Mouse (Mus musculus) heart, postnatal 10 days (tissue): ENCODE data around the gene Fkbpl. TPM values are rescaled to one million over a fixed set of nuclear protein-coding genes. Genes with fewer than 3 reads are reported as not detected.

Source experiments
- DNase-seq, 2 experiments: peaks; one replicate each; pipeline ENCODE4 v3.0.0; 2021
- intact Hi-C: fragments of 180-260 bp; cut with DNase I; formaldehyde crosslinking; loops from one replicate; pipeline ENCODE4 v1.15.1; 2025
- total RNA-seq, 2 experiments: library from RNA; stranded (reverse); gene quantifications; 2 replicates each; pipeline ENCODE4 v1.2.3; 2021

Fkbpl gene
- total RNA-seq, 2 experiments from 2014 or later: 8.5 to 9.9 TPM

GRCm38 (mm10) chr17:34659897-34660214 lies 15.3 kb downstream of the Fkbpl start:
- intact Hi-C loops: loop anchor here (2.0 kb wide), 1 partner anchor 25 kb away; no protein-coding TSS in a partner anchor
- DNase-seq: no peak

GRCm38 (mm10) chr17:34660259-34660820 lies 15.8 kb downstream of the Fkbpl start:
- intact Hi-C loops: loop anchor here (2.0 kb wide), 1 partner anchor 24 kb away; no protein-coding TSS in a partner anchor
- DNase-seq: peak in 1 of 2 experiments; percentile 66

GRCm38 (mm10) chr17:34661121-34661591 lies 16.6 kb downstream of the Fkbpl start:
- DNase-seq: peak; percentile 68 to 77
- intact Hi-C loops: loop anchor here (2.0 kb wide), 1 partner anchor 24 kb away; no protein-coding TSS in a partner anchor

DNA sequence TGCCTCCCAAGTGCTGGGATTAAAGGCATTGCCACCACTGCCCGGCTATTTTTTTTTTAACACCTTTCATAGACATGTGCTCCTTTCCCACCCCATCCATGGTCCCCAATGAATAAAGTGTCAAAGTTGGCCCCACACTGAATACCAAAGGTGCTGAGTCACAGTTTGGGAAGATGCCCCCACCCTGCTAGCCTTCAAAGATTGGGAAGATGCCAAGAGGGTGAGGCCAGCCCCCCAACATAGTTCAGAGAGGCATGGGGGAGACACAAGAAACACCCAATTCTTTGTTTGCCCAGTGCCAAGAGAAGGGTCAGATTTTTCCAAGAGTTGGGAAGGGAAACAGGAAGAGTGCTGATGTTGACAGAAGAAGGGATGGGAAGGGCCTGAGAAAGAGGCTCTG lies 17.9 kb downstream of the Fkbpl start:
- intact Hi-C loops: no loop called here
- DNase-seq: no peak

- intact Hi-C loops: no loop called here
These were observed 18.4 kb downstream of the Fkbpl start for GRCm38 (mm10) chr17:34662978-34663377.

DNA sequence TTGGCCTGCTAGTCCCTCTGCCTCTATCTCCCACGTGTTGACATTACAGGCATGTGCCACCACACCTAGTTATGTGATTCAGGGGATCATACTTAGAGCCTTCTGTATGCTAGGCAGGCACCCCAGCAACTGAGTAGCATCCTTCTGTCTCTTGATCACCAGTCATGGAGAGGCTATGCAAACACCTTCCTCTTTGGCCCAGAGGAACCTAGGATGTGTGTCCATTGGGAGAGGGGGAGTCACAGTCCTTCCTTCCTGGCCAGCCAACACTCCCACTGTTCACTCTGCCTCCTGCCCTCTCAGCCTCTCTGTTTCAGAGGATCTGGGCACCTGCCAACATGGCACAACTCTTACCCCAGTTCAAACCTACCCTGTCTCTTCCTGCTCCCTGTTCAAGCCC lies 19.0 kb downstream of the Fkbpl start:
- intact Hi-C loops: no loop called here
- DNase-seq: no peak

More at GRCm38 (mm10) chr17:34662978-34663377, 18.4 kb downstream of the Fkbpl start:
- DNase-seq: no peak

- intact Hi-C loops: no loop called here
- DNase-seq: no peak
These were observed 19.9 kb downstream of the Fkbpl start for GRCm38 (mm10) chr17:34664472-34664871.

- intact Hi-C loops: no loop called here
- DNase-seq: no peak
These were observed 25.7 kb downstream of the Fkbpl start, which contains the start of gene Tnxb for GRCm38 (mm10) chr17:34670235-34670634. Gene Tnxb (plus strand): TSS chr17:34670535.

DNA sequence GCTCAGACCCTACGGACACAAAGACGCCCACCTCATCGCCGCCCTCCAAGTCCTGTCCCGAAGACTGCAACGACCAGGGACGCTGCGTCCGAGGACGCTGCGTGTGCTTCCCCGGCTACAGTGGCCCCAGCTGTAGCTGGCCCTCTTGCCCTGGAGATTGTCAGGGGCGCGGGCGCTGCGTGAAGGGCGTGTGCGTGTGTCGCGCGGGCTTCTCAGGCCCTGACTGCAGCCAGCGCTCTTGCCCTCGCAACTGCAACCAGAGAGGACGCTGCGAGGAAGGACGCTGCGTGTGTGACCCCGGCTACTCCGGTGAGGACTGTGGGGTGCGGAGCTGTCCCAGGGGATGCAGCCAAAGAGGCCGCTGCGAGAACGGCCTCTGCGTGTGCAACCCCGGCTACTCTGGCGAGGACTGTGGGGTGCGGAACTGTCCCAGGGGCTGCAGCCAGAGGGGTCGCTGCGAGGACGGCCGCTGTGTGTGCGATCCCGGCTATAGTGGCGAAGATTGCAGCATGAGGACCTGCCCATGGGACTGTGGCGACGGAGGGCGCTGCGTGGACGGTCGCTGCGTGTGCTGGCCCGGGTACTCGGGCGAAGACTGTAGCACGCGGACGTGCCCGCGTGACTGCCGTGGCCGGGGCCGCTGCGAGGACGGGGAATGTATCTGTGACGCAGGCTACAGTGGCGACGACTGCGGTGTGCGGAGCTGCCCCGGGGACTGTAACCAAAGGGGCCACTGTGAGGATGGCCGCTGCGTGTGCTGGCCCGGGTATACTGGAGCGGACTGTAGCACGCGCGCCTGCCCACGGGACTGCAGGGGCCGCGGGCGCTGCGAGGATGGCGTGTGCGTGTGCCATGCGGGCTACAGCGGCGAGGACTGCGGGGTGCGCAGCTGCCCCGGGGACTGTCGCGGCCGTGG lies 26.8 kb downstream of the Fkbpl start:
- DNase-seq: no peak
- intact Hi-C loops: no loop called here

DNA sequence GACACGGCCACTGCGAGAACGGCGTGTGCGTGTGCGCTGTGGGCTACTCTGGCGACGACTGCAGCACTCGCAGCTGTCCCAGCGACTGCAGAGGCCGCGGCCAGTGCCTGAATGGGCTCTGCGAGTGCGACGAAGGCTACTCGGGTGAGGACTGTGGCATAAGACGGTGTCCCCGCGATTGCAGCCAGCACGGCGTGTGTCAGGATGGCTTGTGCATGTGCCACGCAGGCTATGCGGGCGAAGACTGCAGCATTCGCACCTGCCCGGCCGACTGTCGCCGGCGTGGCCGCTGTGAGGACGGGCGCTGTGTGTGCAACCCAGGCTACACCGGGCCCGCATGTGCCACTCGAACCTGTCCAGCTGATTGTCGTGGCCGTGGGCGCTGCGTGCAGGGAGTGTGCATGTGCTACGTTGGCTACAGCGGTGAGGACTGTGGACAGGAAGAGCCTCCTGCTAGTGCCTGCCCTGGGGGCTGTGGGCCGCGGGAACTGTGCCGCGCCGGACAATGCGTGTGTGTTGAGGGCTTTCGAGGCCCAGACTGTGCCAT lies 27.8 kb downstream of the Fkbpl start:
- DNase-seq: no peak

DNA sequence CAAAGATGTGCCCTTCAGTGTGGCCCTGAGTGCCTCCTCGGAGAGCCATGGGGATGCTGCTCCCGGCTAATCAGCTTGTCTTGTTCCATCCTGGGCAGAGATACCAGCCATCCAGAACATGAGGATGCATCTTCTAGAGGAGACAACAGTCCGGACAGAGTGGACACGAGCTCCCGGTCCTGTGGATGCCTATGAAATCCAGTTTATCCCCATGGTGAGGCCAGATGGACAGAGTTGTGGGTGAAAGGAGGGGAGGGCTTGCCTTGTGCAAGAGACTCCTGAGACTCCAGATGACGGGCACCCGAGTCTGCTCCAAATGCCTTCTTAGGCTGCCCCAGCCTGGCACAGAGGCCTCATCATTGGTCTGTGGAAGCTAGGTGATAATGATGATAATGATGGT lies 28.6 kb downstream of the Fkbpl start:
- intact Hi-C loops: no loop called here
- DNase-seq: no peak

More for the DNA sequence above, 27.8 kb downstream of the Fkbpl start:
- intact Hi-C loops: no loop called here

GRCm38 (mm10) chr17:34674524-34675204 lies 30.1 kb downstream of the Fkbpl start:
- intact Hi-C loops: no loop called here
- no peak for DNase-seq

DNA sequence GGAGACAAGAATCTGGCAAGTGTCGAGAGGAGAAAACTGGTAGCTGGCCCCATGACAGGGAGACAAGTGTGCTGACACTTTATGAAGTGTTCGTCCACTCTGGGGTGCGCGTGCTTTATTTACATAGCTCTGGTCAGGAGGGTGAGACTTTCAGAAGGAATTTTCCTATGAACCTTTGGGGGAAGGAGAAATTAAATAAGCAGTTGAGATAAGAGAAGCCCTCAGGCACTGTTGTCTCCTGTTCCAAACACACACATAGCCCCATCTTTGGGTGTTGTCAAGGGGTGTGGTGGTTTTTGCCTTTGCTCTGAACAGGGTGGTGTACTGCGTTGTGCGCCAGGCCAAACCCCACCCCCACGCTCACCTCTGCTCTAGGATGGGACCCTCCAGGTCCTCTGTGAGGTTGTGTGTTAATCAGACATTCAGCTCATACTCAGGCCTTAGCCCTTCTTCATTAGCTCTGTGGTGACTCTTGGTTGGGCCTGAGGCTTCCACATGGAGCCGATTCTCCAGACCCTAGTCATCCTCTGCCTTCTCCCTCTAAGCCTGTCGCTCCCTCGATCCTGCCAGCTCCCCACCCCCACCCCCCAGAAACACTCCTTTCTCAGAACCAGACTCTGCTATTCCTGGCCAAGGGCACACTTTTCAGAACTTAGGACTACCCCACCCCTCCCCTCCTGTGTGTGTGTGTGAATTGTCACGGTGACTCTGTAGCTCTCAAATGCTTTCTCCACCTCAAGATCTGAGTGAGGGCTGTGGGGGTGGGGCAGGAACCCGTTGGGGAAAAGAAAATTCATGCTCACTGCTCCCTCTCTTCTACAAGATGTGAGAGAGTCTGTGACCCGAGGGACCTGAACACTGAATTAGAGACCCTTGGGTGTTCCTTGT lies 30.9 kb downstream of the Fkbpl start:
- intact Hi-C loops: no loop called here
- no peak for DNase-seq

GRCm38 (mm10) chr17:34676093-34676460 lies 31.5 kb downstream of the Fkbpl start:
- intact Hi-C loops: no loop called here

DNA sequence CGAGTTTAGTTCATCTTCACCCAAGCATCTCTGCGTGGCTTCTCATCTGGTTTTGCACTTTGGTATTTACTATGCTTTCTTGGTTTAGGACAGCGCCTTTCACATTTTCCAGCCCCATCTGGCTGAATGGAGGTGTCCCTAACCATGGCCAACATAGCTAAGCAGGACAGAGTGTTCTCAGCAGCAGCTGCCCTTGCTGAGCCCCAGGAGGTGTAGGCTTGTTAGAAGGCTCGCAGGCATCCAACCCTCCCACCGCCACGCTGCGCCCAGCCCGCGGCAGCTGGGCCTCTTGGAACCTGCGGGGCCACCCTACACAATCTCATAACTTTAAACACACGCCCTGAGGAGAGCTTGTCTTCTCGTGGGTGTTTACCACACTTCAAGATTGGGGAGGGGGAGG lies 32.1 kb downstream of the Fkbpl start:
- intact Hi-C loops: no loop called here
- DNase-seq: no peak

More at GRCm38 (mm10) chr17:34676093-34676460, 31.5 kb downstream of the Fkbpl start:
- no peak for DNase-seq

GRCm38 (mm10) chr17:34680191-34680590 lies 35.6 kb downstream of the Fkbpl start:
- intact Hi-C loops: no loop called here
- no peak for DNase-seq

- no peak for DNase-seq
- intact Hi-C loops: no loop called here
These were observed 36.1 kb downstream of the Fkbpl start for GRCm38 (mm10) chr17:34680621-34681020.

DNA sequence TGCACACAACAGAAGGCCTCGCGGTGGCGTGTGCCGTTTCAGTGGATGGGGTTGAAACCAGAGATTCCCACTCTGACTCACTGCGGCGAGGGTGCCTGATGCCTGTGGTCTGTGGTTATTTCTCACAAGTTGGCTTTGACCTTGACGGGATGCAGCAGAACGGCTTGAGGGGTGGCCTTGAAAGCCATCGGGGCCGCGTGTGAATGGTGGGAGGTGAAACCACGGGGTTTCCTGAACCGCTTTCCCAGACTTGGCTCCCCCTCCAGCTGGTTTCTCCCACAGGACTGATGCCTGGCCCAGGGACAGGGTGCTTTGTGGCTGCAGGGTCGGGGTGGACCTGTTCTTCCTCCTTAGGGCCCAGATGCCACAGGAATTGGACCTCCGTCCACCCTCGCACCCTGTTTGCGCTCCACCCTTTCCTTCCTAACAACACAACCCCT lies 36.6 kb downstream of the Fkbpl start:
- DNase-seq: peak in 1 of 2 experiments; percentile 60
- intact Hi-C loops: no loop called here

- DNase-seq: no peak
- intact Hi-C loops: no loop called here
These were observed 37.4 kb downstream of the Fkbpl start for GRCm38 (mm10) chr17:34681881-34682536.
